Mouse (Mus musculus) stomach, postnatal 0 days (tissue): Measurements from ENCODE around the gene D5Ertd579e. TPM values are rescaled to one million over a fixed set of nuclear protein-coding genes. Genes with fewer than 3 reads are reported as not detected.

Experiments used
- ATAC-seq: fragments of 200-750 bp; cut with Nextera tagmentation; 2 replicates; pipeline ENCODE4 v1.8.0; 2017; ENCODE audit not compliant: low FRiP score, low TSS enrichment
- DNase-seq: peaks from one replicate; pipeline ENCODE4 v3.0.0-alpha.2; 2016; ENCODE audit warnings: low spot score
- H3K27ac ChIP-seq: fragments of 300-500 bp; sonication (generic); replicated peaks from 2 replicates; pipeline ENCODE4 v1.5.1; 2014; ENCODE audit warnings: mild to moderate bottlenecking, control low read depth
- H3K27me3 ChIP-seq: fragments of 300-500 bp; sonication (generic); 2 replicates; pipeline ENCODE4 v1.6.1; 2014; ENCODE audit warnings: low read length; ENCODE audit not compliant: control insufficient read depth, insufficient read depth
- H3K36me3 ChIP-seq: fragments of 300-500 bp; sonication (generic); 2 replicates; pipeline ENCODE4 v1.6.1; 2014; ENCODE audit warnings: low read length, mixed read lengths; ENCODE audit not compliant: control insufficient read depth, insufficient read depth
- H3K4me1 ChIP-seq: fragments of 300-500 bp; sonication (generic); replicated peaks from 2 replicates; pipeline ENCODE4 v1.6.1; 2014; ENCODE audit warnings: antibody characterized with exemption; ENCODE audit not compliant: control insufficient read depth, insufficient read depth
- H3K4me2 ChIP-seq: fragments of 300-500 bp; sonication (generic); replicated peaks from 2 replicates; pipeline ENCODE4 v1.6.1; 2014; ENCODE audit warnings: low read depth, mild to moderate bottlenecking, control low read depth, moderate library complexity
- H3K4me3 ChIP-seq: fragments of 300-500 bp; sonication (generic); 2 replicates; pipeline ENCODE4 v1.5.1; 2014; ENCODE audit warnings: low read depth, low read length, control low read depth
- H3K9ac ChIP-seq: fragments of 300-500 bp; sonication (generic); 2 replicates; pipeline ENCODE4 v1.6.1; 2014; ENCODE audit warnings: mild to moderate bottlenecking, low read length, control low read depth, mixed read lengths
- H3K9me3 ChIP-seq: fragments of 300-500 bp; sonication (generic); 2 replicates; pipeline ENCODE4 v1.6.1; 2016; ENCODE audit warnings: low read length; ENCODE audit not compliant: control insufficient read depth
- CTCF ChIP-seq: IDR thresholded peaks from 2 replicates; pipeline ENCODE4 v1.5.1; 2016; ENCODE audit warnings: antibody characterized with exemption, low read depth, mild to moderate bottlenecking, moderate library complexity
- EP300 ChIP-seq: optimal IDR thresholded peaks from 2 replicates; pipeline ENCODE3; 2016; ENCODE audit warnings: antibody characterized with exemption
- WGBS: fragments of 180-500 bp; shearing (Covaris S2); extraction: QIAGEN DNeasy Blood & Tissue Kit; methylation state at CpG from one replicate; pipeline ENCODE4 v1.1.7; 2014; 5-methylcytosine and 5-hydroxymethylcytosine counted together
- polyA plus RNA-seq: library from polyadenylated mRNA; unstranded; fragments of >200 nt; fragmentation: Nextera tagmentation; extraction: Ambion mirVana; gene quantifications from 2 replicates; pipeline ENCODE4 v1.2.1, GENCODE M21; 2015

The D5Ertd579e gene
- polyA plus RNA-seq, 1 experiment from 2014 or later: 22.7 TPM

- TF ChIP-seq EP300 (no peak), CTCF (no peak)
- ATAC-seq (peak; percentile 76), DNase-seq (no peak)
- Histone ChIP-seq H3K36me3 (no peaks in the 10 kb centered on the region), H3K9me3 (no peaks in the 10 kb centered on the region), H3K27ac (peak overlapping the region; percentile 65; the same call in 1 of the 2 replicates), H3K4me1 (0 out of 2 replicates have a peak, but pooled peaks cover 3% of the 10 kb centered on the region), H3K4me3 (no peak overlapping the region), H3K4me2 (no peak overlapping the region), H3K9ac (no peak overlapping the region), H3K27me3 (no peaks in the 10 kb centered on the region)
- 45% methylated on average over 4 of the region's 4 CpGs for WGBS
These were observed 141.9 kb downstream of the D5Ertd579e start for GRCm38 (mm10) chr5:36553886-36554285.

GRCm38 (mm10) chr5:36553056-36553606, 142.7 kb downstream of the D5Ertd579e start:
- DNase-seq: no peak
- H3K9ac ChIP-seq: peak overlapping the region; percentile 13; the same call in 1 of the 2 replicates
- no peaks in the 10 kb centered on the region for H3K9me3 ChIP-seq
- no peak overlapping the region for H3K4me3 ChIP-seq
- TF ChIP-seq EP300 (no peak), CTCF (no peak)
- no peaks in the 10 kb centered on the region for H3K36me3 ChIP-seq
- H3K4me2 ChIP-seq: no peak overlapping the region
- ATAC-seq: no peak
- peak overlapping the region; percentile 65 for H3K27ac ChIP-seq
- WGBS: 74% methylated on average over 2 of the region's 2 CpGs
- H3K4me1 ChIP-seq: 0 out of 2 replicates have a peak, but pooled peaks cover 3% of the 10 kb centered on the region
- no peaks in the 10 kb centered on the region for H3K27me3 ChIP-seq

- no peak overlapping the region for H3K4me3 ChIP-seq
- ATAC-seq: peak; percentile 18; the same call in 1 of the 2 replicates
- H3K27ac ChIP-seq: peak overlapping the region; percentile 65
- 0 out of 2 replicates have a peak, but pooled peaks cover 3% of the 10 kb centered on the region for H3K4me1 ChIP-seq
- no peaks in the 10 kb centered on the region for H3K27me3 ChIP-seq
- H3K36me3 ChIP-seq: no peaks in the 10 kb centered on the region
- no peaks in the 10 kb centered on the region for H3K9me3 ChIP-seq
- no peak overlapping the region for H3K4me2 ChIP-seq
- TF ChIP-seq EP300 (no peak), CTCF (no peak)
- H3K9ac ChIP-seq: no peak overlapping the region
- no peak for DNase-seq
- 61% methylated on average over 4 of the region's 4 CpGs for WGBS
These were observed 143.4 kb downstream of the D5Ertd579e start for GRCm38 (mm10) chr5:36552391-36552790.

Other genes starting within 250 kb of the D5Ertd579e start
- 54.1 and 56.5 TPM in 2 replicates for gene Grpel1, start 231.0 kb downstream of the D5Ertd579e start, polyA plus RNA-seq
- gene Tada2b, start 211.7 kb downstream of the D5Ertd579e start, polyA plus RNA-seq: 1.5 and 1.8 TPM in 2 replicates
- 0.12 and 0.21 TPM in 2 replicates for gene Ccdc96, start 211.4 kb downstream of the D5Ertd579e start, polyA plus RNA-seq
- 22.1 and 22.8 TPM in 2 replicates for gene Tbc1d14, start 102.7 kb downstream of the D5Ertd579e start, polyA plus RNA-seq
- 21.4 and 22.2 TPM in 2 replicates for gene Bloc1s4, start 52.6 kb upstream of the D5Ertd579e start, polyA plus RNA-seq
- gene Mrfap1, start 100.7 kb upstream of the D5Ertd579e start, polyA plus RNA-seq: 310 and 322 TPM in 2 replicates
- gene Man2b2, start 134.6 kb upstream of the D5Ertd579e start, polyA plus RNA-seq: 16.3 and 18.0 TPM in 2 replicates
- gene Ppp2r2c, start 172.5 kb upstream of the D5Ertd579e start, polyA plus RNA-seq: 0.77 and 0.93 TPM in 2 replicates